Mouse (Mus musculus): ENCODE results near the gene Trim29.

DNA sequence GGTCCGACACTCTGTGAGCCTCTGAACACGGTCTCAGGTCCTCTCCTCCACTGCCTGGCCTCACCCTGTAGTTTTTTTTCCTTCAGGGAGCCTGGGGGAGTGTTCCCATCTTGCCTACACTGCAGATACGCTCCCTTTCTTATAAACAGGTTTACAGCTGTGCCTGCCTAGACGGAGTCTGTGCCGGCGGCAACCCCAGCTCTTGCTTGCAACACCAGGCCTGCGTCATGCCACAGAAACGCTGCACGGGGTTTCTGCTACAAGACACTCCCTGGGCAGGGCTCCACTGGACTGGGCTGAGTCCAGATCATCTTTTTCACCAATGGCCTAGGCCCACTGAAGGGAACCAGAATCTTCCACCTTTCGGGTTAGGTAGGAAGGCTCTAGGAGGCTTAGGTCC, 8.0 kb downstream of the Trim29 start:
- no peak for TF ChIP-seq CTCF (IDR thresholded peaks at IDR 0.05; ENCODE audit: insufficient read depth, low read depth, low read length)
- no peak for TF ChIP-seq POLR2A (IDR thresholded peaks at IDR 0.05; ENCODE audit: insufficient read depth, low read depth, low read length)

Measured in olfactory bulb, adult 2 months (tissue).